Mouse (Mus musculus): Measurements from ENCODE around the gene Ugt1a5.

DNA sequence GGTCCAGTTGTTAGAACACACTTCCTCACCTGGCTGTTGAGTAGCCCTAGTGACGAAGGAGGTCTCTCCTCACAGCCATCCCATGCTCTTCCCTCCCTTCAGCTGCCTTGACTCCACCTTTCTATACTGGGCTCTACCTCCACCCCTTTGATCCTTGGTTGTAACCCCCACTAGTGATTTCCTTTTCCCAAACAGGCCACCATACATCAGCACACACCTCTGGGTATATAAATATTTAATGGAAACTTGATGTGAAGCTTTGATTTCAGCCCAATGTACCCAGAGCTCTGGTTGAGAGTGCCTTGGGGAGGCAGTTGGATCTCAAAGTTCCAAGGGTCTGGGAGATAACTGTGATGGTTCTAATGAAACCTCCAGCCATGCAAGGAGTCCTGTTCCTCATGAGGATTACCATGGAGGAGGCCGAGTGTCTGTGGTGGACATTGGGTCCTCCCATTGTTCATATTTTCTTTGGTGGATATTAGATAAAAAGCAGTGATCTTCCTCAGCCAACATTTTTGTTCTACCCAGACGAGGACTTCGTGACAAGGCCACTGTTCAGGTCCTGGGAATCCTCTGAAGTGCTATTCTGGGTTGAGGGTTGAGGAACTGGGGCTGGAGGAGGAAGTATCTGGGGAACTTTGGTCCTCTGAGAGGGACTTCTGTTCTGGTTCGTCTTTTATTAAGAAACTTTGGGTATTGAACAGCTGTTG, 61.0 kb downstream of the Ugt1a5 start, which contains the start of gene Mroh2a:
- TF ChIP-seq POLR2A (IDR thresholded peaks at IDR 0.05; ENCODE audit: low read depth, low read length) (no peak), CTCF (IDR thresholded peaks at IDR 0.05; ENCODE audit: extremely low read depth, insufficient read depth, insufficient read length, insufficient replicate concordance) (no peak)
